Mouse (Mus musculus) kidney, embryonic 16.5 days (tissue): ENCODE results near the gene Rsph1. TPM values are rescaled to one million over a fixed set of nuclear protein-coding genes. Genes with fewer than 3 reads are reported as not detected.
"Not testable (repeated sequence)": the region's sequence is repeated elsewhere in the genome, so short reads cannot be mapped to it uniquely, and the experiment has no call there.

Experiments
- ATAC-seq: fragments of 200-750 bp; cut with Nextera tagmentation; 2 replicates; pipeline ENCODE4 v1.8.0; 2017; ENCODE audit warnings: moderate TSS enrichment; ENCODE audit not compliant: low FRiP score, low TSS enrichment
- H3K27ac ChIP-seq: fragments of 300-500 bp; sonication (generic); 2 replicates; pipeline ENCODE4 v1.5.1; 2014; ENCODE audit warnings: low read length
- H3K27me3 ChIP-seq: fragments of 300-500 bp; sonication (generic); 2 replicates; pipeline ENCODE4 v1.6.1; 2014; ENCODE audit warnings: low read length, control low read depth, mixed read lengths; ENCODE audit not compliant: insufficient read depth
- H3K36me3 ChIP-seq: fragments of 300-500 bp; sonication (generic); 2 replicates; pipeline ENCODE4 v1.6.1; 2014; ENCODE audit warnings: low read length, control low read depth, mixed read lengths; ENCODE audit not compliant: insufficient read depth
- H3K4me1 ChIP-seq: fragments of 300-500 bp; sonication (generic); 2 replicates; pipeline ENCODE4 v1.6.1; 2014; ENCODE audit warnings: low read length, control low read depth, mixed read lengths; ENCODE audit not compliant: insufficient read depth
- H3K4me2 ChIP-seq: fragments of 300-500 bp; sonication (generic); replicated peaks from 2 replicates; pipeline ENCODE4 v1.6.1; 2014; ENCODE audit warnings: low read depth, low read length
- H3K4me3 ChIP-seq: fragments of 300-500 bp; sonication (generic); 2 replicates; pipeline ENCODE4 v1.5.1; 2014; ENCODE audit warnings: mild to moderate bottlenecking, low read length
- H3K9ac ChIP-seq: fragments of 300-500 bp; sonication (generic); replicated peaks from 2 replicates; pipeline ENCODE4 v1.6.1; 2014; ENCODE audit warnings: low read length
- H3K9me3 ChIP-seq: fragments of 300-500 bp; sonication (generic); 2 replicates; pipeline ENCODE4 v1.6.1; 2016; ENCODE audit warnings: low read length, control low read depth
- WGBS: fragments of 180-500 bp; shearing (Covaris S2); extraction: QIAGEN DNeasy Blood & Tissue Kit; methylation state at CpG from one replicate; pipeline ENCODE4 v1.1.7; 2014; 5-methylcytosine and 5-hydroxymethylcytosine counted together
- polyA plus RNA-seq: library from polyadenylated mRNA; unstranded; fragments of >200 nt; fragmentation: Nextera tagmentation; extraction: Ambion mirVana; gene quantifications from 2 replicates; pipeline ENCODE4 v1.2.1, GENCODE M21; 2015

Gene Rsph1
- polyA plus RNA-seq, 1 experiment from 2014 or later, result 2.0 TPM

GRCm38 (mm10) chr17:31270736-31271135, 6.4 kb downstream of the Rsph1 start:
- not testable (repeated sequence) for H3K4me1 ChIP-seq, H3K27me3 ChIP-seq, ATAC-seq, H3K9ac ChIP-seq, H3K9me3 ChIP-seq, H3K4me3 ChIP-seq, H3K4me2 ChIP-seq, H3K36me3 ChIP-seq, H3K27ac ChIP-seq
- 77% methylated on average over 8 of the region's 8 CpGs for WGBS

GRCm38 (mm10) chr17:31270246-31270645, 6.9 kb downstream of the Rsph1 start:
- no peaks in the 10 kb centered on the region for H3K27me3 ChIP-seq
- 85% methylated on average over 4 of the region's 4 CpGs for WGBS
- no peaks in the 10 kb centered on the region for H3K36me3 ChIP-seq

DNA sequence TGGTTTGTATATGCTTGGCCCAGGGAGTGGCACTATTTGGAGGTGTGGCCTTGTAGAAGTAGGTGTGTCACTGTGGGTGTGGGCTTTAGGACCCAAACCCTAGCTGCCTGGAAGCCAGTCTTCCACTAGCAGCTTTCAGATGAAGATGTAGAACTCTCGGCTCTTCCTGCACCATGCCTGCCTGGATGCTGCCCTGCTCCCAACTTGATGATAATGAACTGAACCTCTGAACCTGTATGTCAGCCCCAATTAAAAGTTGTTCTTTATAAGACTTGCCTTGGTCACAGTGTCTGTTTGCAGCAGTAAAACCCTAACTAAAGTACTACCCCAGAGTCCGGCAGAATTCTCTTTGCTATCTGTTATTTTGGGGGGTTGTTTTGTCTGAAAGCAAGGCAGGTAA, 7.4 kb downstream of the Rsph1 start:
- Histone ChIP-seq H3K9me3 (no peaks in the 10 kb centered on the region), H3K36me3 (no peaks in the 10 kb centered on the region), H3K27me3 (no peaks in the 10 kb centered on the region), H3K4me1 (peaks cover 4% of the 10 kb centered on the region), H3K9ac (no peak overlapping the region), H3K4me2 (no peak overlapping the region), H3K27ac (no peak overlapping the region), H3K4me3 (no peak overlapping the region)
- ATAC-seq, result no peak
- WGBS, result 92% methylated on average over 2 of the region's 2 CpGs

More at GRCm38 (mm10) chr17:31270246-31270645, 6.9 kb downstream of the Rsph1 start:
- ATAC-seq, result no peak
- Histone ChIP-seq H3K4me3 (no peak overlapping the region), H3K9ac (no peak overlapping the region), H3K9me3 (no peaks in the 10 kb centered on the region), H3K4me2 (no peak overlapping the region), H3K4me1 (no peaks in the 10 kb centered on the region; the same call in 1 of the 2 replicates), H3K27ac (no peak overlapping the region)

GRCm38 (mm10) chr17:31268016-31268415, 9.2 kb downstream of the Rsph1 start:
- no peaks in the 10 kb centered on the region for H3K27me3 ChIP-seq
- ATAC-seq, result no peak
- no peak overlapping the region for H3K27ac ChIP-seq
- H3K4me3 ChIP-seq, result no peak overlapping the region
- H3K4me1 ChIP-seq, result peaks cover 6% of the 10 kb centered on the region
- H3K4me2 ChIP-seq, result no peak overlapping the region
- WGBS, result 80% methylated on average over 1 of the region's 1 CpGs
- no peaks in the 10 kb centered on the region for H3K36me3 ChIP-seq
- H3K9me3 ChIP-seq, result no peaks in the 10 kb centered on the region
- H3K9ac ChIP-seq, result no peak overlapping the region

- 79% methylated on average over 6 of the region's 6 CpGs for WGBS
- no peak overlapping the region for H3K4me2 ChIP-seq
- H3K27me3 ChIP-seq, result no peaks in the 10 kb centered on the region
- H3K27ac ChIP-seq, result no peak overlapping the region
- no peaks in the 10 kb centered on the region for H3K9me3 ChIP-seq
- no peaks in the 10 kb centered on the region for H3K36me3 ChIP-seq
- no peak overlapping the region for H3K4me3 ChIP-seq
- no peak overlapping the region for H3K9ac ChIP-seq
- H3K4me1 ChIP-seq, result peaks cover 6% of the 10 kb centered on the region
- no peak for ATAC-seq
Measured at GRCm38 (mm10) chr17:31267603-31268002, 9.6 kb downstream of the Rsph1 start.

- peaks cover 6% of the 10 kb centered on the region for H3K4me1 ChIP-seq
- no peak for ATAC-seq
- H3K27ac ChIP-seq, result no peak overlapping the region
- H3K9me3 ChIP-seq, result no peaks in the 10 kb centered on the region
- H3K27me3 ChIP-seq, result no peaks in the 10 kb centered on the region
- 76% methylated on average over 4 of the region's 4 CpGs for WGBS
- no peak overlapping the region for H3K9ac ChIP-seq
- H3K4me2 ChIP-seq, result no peak overlapping the region
- no peak overlapping the region for H3K4me3 ChIP-seq
- no peaks in the 10 kb centered on the region for H3K36me3 ChIP-seq
Measured at GRCm38 (mm10) chr17:31267138-31267537, 10.0 kb downstream of the Rsph1 start.

DNA sequence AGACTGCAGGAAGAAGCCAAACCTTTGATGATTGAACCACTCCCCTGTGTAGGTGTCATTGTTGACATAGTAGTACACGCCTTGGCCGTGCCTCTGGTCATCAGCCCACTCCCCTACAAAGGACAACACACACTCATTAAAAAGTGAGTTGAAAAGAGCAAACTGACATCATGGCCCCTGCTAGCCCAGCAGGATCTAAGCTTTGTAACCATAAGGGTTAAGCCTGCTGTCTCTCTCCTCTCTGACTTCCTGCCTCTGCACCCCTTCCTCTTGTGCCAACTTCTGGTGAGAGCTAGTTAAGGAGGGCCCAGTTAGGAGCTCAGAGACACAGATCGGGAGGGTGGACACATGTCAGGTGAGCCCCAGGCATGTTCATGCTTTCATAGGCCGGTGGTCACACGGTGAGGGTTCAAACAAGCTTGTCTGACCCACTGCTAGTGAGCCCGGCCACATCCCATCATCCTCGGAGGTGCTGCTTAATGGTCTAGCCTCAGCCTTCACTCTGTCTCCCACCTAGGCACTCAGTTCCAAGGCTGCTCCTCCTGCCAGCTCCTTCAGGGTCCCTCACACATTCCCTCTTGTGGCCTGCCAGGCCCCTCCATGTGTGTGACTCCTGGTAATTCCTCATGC, 10.7 kb downstream of the Rsph1 start:
- H3K27ac ChIP-seq, result no peak overlapping the region
- no peaks in the 10 kb centered on the region for H3K27me3 ChIP-seq
- H3K9me3 ChIP-seq, result no peaks in the 10 kb centered on the region
- no peak for ATAC-seq
- H3K36me3 ChIP-seq, result no peaks in the 10 kb centered on the region
- peaks cover 6% of the 10 kb centered on the region for H3K4me1 ChIP-seq
- H3K9ac ChIP-seq, result no peak overlapping the region
- WGBS, result 69% methylated on average over 7 of the region's 7 CpGs
- no peak overlapping the region for H3K4me2 ChIP-seq
- H3K4me3 ChIP-seq, result no peak overlapping the region

DNA sequence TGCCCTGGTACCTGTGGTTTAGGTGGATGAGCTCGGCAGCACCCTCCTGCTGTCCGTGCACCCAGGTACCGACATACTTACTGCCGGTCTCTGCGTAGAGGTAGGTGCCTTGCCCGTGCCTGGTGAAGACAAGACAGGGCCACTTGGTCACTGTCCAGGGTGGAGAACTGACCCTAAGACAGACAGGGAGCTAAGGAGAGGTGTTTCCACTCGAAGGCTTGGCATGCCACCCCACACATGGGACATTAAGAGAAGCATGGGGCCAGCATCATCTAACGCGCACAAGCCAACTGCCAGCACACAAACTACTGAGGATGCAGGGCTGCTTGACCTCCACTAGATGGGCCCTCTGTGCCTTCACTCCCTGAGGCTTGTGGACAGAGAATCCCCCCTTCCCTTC, 11.4 kb downstream of the Rsph1 start:
- Histone ChIP-seq H3K27me3 (no peaks in the 10 kb centered on the region), H3K36me3 (no peaks in the 10 kb centered on the region), H3K27ac (no peak overlapping the region), H3K4me2 (no peak overlapping the region), H3K4me1 (peaks cover 6% of the 10 kb centered on the region), H3K9me3 (no peaks in the 10 kb centered on the region), H3K4me3 (no peak overlapping the region), H3K9ac (no peak overlapping the region)
- ATAC-seq, result no peak
- WGBS, result 89% methylated on average over 9 of the region's 9 CpGs

- Histone ChIP-seq H3K9me3 (no peaks in the 10 kb centered on the region), H3K9ac (no peak overlapping the region), H3K27me3 (no peaks in the 10 kb centered on the region), H3K4me2 (no peak overlapping the region), H3K27ac (no peak overlapping the region), H3K36me3 (no peaks in the 10 kb centered on the region), H3K4me1 (peaks cover 6% of the 10 kb centered on the region), H3K4me3 (no peak overlapping the region)
- ATAC-seq, result no peak
- WGBS, result 10% methylated on average over 3 of the region's 3 CpGs
Measured at GRCm38 (mm10) chr17:31265171-31265572, 12.0 kb downstream of the Rsph1 start.

DNA sequence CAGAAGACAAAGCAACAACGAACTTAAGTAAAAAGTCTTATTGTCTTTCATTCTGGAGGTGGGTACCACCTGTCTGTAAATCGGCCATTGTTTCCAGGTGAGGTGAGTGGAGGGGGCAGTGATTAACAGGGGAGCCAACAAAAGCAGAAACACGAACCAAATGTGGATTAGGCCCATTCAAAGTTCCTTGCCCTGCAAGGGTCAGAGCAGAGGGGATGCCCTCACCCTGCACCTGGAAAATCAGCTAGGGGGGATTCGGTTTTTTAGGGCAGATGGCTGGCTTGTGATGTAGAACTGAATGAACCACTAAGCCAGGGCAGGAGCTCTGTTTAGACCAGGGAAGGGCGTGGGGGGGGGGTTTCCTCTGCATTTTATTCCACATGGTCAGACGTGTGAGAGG, 12.8 kb downstream of the Rsph1 start:
- Histone ChIP-seq H3K27me3 (no peaks in the 10 kb centered on the region), H3K9ac (no peak overlapping the region), H3K27ac (no peak overlapping the region), H3K36me3 (no peaks in the 10 kb centered on the region), H3K9me3 (no peaks in the 10 kb centered on the region), H3K4me1 (peaks cover 6% of the 10 kb centered on the region), H3K4me2 (no peak overlapping the region), H3K4me3 (no peak overlapping the region)
- 52% methylated on average over 6 of the region's 6 CpGs for WGBS
- no peak for ATAC-seq
